Mouse (Mus musculus) embryo, embryonic 11 days (tissue): ENCODE measurements around the gene Topors.

Source experiments
- DNase-seq: peaks from one replicate; pipeline ENCODE4 v3.0.0-alpha.2; 2015

Gene Topors

GRCm38 (mm10) chr4:40244035-40244434 is 25.6 kb downstream of the Topors start:
- DNase-seq: no peak

DNA sequence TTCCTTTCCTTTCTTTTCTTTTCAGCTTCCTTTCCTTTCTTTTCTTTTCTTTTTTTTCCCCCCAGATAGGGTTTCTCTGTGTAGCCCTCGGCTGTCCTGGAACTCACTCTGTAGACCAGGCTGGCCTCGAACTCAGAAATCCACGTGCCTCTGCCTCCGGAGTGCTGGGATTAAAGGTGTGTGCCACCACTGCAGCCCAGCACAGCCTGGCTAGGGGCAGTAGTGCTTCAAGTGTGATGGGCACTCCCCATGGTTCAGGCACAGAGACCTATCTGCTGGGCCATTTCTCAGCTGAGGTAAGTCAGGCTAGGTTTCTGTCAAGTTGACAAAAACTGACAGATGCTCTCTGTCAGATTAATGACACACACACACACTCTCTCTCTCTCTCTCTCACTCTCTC is 26.6 kb downstream of the Topors start:
- no peak for DNase-seq

DNA sequence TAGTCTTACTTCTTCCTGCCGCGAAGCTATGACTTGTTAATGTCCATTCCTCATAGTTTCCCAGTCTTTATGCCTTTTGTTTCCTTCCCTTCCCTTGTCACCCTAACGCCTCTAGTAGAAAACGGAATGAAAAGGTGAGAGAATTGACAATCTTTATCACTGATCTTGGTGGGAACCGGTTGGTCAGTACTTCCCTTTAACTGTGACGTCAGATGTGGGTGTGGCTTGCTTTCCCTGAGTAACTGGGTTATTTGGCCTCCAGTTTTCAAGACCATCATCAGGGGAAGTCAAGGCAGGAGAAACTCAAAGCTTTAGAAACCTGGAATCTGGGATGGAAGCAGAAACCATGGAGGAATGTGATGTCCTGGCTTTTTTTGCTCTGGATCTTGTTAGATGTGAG is 27.7 kb downstream of the Topors start:
- no peak for DNase-seq

DNA sequence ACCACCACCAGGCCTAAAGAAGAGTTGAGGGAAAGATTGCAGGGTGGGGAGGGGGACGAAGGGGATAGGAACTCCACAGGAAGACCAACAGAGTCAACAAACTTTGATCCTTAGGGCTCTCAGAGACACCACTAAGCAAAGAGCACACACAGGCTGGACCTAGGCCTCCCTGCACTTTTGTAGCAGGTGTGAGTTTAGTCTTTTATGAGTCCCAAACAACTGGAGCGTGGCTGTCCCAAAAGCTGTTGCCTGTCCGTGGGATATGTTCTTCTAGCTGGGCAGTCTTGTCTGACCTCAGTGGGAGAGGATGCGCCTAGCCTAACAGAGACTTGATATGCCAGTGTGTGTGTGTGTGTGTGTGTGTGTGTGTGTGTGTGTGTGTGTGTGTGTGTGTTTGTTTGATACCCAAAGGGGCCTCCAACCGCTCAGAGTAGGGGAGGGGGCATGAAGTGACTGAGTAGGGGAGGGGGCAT is 29.3 kb downstream of the Topors start:
- no peak for DNase-seq

- DNase-seq: peak; percentile 62
Observed at GRCm38 (mm10) chr4:40239409-40240271, 30.0 kb downstream of the Topors start, which contains the start of gene Ddx58. Ddx58 (minus strand) TSS chr4:40239828.

- peak; percentile 39 for DNase-seq
Observed at GRCm38 (mm10) chr4:40238483-40239408, 30.9 kb downstream of the Topors start.

DNA sequence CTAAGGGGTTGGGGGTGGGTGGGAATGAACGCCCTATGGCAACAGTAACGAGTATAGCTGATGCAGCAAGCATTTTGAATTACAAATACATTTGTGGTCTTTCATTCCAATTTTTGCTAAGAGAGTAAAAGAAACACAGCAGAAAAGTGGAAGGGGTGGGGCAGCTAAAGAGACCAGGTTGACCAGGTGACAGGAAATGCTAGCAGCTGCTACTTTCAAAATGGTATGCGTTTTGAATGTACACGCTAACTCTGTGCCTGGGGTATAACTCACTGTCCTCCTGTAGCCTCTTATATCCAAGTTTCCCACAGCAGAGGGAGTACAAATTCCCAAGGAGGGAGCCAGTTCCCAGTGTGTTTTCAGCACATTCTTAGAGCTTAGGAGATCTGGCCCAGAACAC is 32.8 kb downstream of the Topors start:
- DNase-seq: no peak

DNA sequence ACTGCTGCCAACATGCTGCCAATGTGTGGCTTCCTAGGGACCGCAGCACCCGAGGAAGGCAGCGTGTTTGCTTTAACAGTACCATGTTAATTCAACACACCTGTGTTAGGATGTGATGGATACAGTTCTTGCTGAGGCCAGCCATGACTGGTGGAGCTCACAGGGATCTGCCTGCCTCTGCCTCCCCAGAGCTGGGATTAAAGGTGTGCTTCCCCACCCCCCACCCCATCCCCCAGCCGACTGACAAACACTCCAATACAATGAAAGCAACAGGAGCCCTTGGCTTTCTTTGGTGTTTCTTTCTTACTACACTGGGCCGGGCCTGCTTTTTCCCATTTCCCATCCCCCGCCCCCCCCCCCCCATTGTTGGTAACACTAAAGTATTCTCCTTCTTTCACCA is 35.4 kb downstream of the Topors start:
- DNase-seq: no peak

GRCm38 (mm10) chr4:40233062-40233664 is 36.5 kb downstream of the Topors start:
- no peak for DNase-seq

- no peak for DNase-seq
Observed at GRCm38 (mm10) chr4:40229723-40230122, 39.9 kb downstream of the Topors start.

DNA sequence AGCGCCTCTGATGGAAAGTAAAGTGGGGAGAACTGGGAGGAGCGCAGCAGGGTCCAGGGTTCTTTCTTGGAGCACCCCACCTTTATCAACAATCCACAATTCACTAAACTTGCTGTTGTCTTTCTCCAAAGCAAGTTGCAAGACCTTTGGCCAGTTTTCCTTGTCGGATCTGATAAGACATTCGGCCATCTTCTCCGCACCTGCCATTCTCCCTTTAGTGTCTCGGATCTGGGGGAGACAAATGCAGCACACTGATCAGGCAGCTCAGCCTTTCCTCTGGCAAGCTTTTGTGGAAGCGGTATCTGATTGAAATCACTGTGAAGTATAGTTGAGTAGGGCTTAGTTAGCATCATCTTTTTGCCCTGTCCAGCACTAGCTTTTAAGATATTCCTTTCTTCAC is 41.8 kb downstream of the Topors start:
- no peak for DNase-seq

DNA sequence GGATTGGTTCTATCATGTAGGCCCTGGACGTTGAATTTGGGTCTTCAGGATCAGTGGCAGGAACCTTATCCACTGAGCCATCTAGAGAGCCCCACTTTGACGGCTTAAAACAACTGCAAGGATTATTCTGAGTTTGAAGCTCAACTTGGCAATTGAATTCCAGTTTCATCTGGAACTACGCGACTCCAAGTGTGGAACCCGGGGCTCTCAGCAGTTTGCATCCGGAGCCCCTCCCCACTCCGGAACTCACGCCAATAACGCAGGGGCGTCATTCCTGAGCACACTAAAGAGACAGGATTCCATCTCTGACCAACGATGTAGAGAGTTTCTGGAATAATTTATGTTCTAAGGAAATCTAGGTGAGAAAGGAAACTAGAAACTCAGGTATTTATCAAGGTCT is 42.5 kb downstream of the Topors start:
- DNase-seq: no peak

- DNase-seq: no peak
Observed at GRCm38 (mm10) chr4:40226095-40226494, 43.6 kb downstream of the Topors start.

DNA sequence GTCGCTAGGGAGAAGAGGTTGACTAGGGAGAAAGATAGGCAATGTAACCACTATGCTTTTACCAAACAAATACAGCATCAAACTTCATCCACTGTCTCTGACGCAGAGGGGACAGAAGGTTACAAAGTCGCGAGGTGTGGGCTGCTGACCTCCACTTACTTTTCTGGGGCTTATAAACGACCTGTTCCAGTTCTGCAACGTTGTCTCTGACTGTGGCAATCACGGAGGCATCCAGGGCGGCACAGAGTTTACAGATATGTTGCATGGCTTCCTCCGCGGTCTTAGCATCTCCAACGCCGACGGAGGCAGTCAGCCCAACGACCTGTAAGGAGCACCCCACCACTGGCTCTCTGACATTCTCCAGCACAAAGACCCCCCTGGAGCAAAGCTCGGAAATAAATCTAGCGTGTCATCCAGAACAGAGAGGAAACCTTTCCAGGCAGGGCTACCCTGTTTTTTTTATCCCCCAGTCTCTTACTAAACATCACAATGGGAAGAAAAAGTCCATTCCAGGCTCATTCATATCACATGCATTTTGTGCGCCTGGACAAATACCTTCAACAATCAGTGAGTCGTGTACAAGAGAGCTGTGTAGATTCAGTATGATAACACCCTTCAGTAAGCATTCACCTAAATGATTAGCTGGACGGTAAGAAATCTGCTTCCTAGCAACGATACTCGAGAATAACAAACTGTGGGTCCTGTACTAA is 47.6 kb downstream of the Topors start:
- DNase-seq: peak; percentile 6

- no peak for DNase-seq
Observed at GRCm38 (mm10) chr4:40221004-40221760, 48.5 kb downstream of the Topors start.

- DNase-seq: peak; percentile 33
Observed at GRCm38 (mm10) chr4:40220437-40220836, 49.2 kb downstream of the Topors start.

DNA sequence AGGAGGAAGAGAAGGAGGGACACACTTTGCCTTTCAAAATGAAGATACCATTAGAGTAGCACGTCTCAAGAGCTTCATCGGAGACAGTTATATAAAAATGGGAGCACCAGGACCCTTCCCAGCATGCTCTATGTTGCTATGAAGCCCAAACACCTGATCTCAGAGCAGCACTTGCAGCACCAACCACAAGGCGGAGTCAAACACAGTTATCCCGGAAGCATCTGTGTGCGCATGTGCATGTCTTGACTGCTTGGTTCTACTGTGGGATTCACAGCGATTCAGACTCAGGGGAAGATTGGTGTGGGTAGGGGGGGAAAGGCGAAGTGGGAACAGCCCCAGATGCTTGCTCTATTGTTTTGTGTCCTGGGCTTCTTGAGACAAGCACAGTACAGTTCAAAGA is 51.3 kb downstream of the Topors start:
- peak; percentile 48 for DNase-seq

DNA sequence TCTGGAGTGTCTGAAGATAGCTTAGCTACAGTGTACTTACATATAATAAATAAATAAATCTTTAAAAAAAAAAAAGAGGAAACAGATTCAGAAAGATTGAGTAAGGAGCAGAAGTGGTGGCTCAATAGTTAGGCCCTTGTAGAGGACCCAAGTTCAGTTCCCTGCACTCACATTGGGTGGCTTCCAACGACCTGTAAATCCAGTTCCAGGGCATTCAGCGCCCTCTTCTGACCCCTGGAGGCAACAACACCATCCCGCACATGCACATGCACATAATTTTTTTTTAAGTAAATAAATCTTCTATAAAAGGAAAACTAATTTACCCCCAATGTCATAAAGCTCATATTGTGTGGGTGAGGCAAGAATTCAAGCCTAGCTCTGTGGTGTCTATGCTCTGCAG is 51.7 kb downstream of the Topors start:
- no peak for DNase-seq

GRCm38 (mm10) chr4:40212177-40212576 is 57.5 kb downstream of the Topors start:
- DNase-seq: no peak
